Mouse (Mus musculus) embryonic facial prominence, embryonic 11.5 days (tissue): ENCODE measurements at regions not wholly inside any gene's neighbourhood (a gene's known extent, or its start where the extent isn't known, plus 50 kb on each side); places are given as distances from the start of the nearest gene placed in this dataset.

Source experiments
- ATAC-seq: fragments of 200-750 bp; cut with Nextera tagmentation; replicated peaks from 2 replicates; pipeline ENCODE4 v1.8.0; 2017; ENCODE audit warnings: low read depth; ENCODE audit not compliant: insufficient number of reproducible peaks, low FRiP score, low TSS enrichment
- DNase-seq: peaks from one replicate; pipeline ENCODE4 v3.0.0-alpha.2; 2015; ENCODE audit warnings: low spot score
- H3K27ac ChIP-seq: fragments of 300-500 bp; sonication (generic); replicated peaks from 2 replicates; pipeline ENCODE4 v1.5.1; 2014; ENCODE audit warnings: mild to moderate bottlenecking, low read depth, low read length, control low read depth
- H3K27me3 ChIP-seq: fragments of 300-500 bp; sonication (generic); 2 replicates; pipeline ENCODE4 v1.6.1; 2014; ENCODE audit warnings: mild to moderate bottlenecking, low read length, moderate library complexity, mixed read lengths; ENCODE audit not compliant: control insufficient read depth, insufficient read depth
- H3K36me3 ChIP-seq: fragments of 300-500 bp; sonication (generic); replicated peaks from 2 replicates; pipeline ENCODE4 v1.6.1; 2014; ENCODE audit warnings: low read depth, mild to moderate bottlenecking, low read length, moderate library complexity, mixed read lengths; ENCODE audit not compliant: control insufficient read depth, insufficient read depth
- H3K4me1 ChIP-seq: fragments of 300-500 bp; sonication (generic); 2 replicates; pipeline ENCODE4 v1.6.1; 2014; ENCODE audit warnings: low read length, mixed read lengths; ENCODE audit not compliant: control insufficient read depth, insufficient read depth
- H3K4me2 ChIP-seq: fragments of 300-500 bp; sonication (generic); 2 replicates; pipeline ENCODE4 v1.6.1; 2014; ENCODE audit warnings: low read depth, mild to moderate bottlenecking, control low read depth, low read length, moderate library complexity
- H3K4me3 ChIP-seq: fragments of 300-500 bp; sonication (generic); 2 replicates; pipeline ENCODE4 v1.5.1; 2014; ENCODE audit warnings: low read depth, low read length, control low read depth
- H3K9ac ChIP-seq: fragments of 300-500 bp; sonication (generic); replicated peaks from 2 replicates; pipeline ENCODE4 v1.6.1; 2014; ENCODE audit warnings: mild to moderate bottlenecking, control low read depth, low read length
- H3K9me3 ChIP-seq: fragments of 300-500 bp; sonication (generic); replicated peaks from 2 replicates; pipeline ENCODE4 v1.6.1; 2016; ENCODE audit warnings: mild to moderate bottlenecking, low read length, inconsistent platforms, mixed read lengths; ENCODE audit not compliant: control insufficient read depth
- WGBS: fragments of 180-500 bp; shearing (Covaris S2); extraction: QIAGEN DNeasy Blood & Tissue Kit; methylation state at CpG from one replicate; pipeline ENCODE4 v1.1.7; 2014; 5-methylcytosine and 5-hydroxymethylcytosine counted together

DNA sequence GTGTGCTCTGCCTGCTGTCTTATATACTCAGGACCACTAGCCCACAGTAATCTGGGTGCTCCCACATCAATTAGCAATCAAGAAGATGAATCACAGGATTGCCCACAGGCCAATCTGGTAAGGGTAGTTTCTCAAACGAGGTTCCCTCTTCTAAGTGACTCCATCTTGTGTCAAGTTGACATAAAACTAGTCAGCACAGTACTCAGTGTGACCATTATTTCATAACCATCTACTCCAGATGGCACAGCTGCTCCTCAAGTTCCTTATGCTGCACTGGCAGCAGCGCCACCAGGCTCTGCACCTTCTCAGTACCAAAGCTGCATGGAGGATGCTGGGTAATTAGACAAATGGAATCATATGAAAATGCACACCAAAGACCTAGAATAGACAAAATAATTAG is 175.6 kb upstream of the B3galt2 start:
- no peak overlapping the region for H3K27ac ChIP-seq
- no peaks in the 10 kb centered on the region for H3K27me3 ChIP-seq
- no peaks in the 10 kb centered on the region for H3K9me3 ChIP-seq
- ATAC-seq (no peak), DNase-seq (no peak)
- WGBS, result 70% methylated on average over 2 of the region's 2 CpGs
- no peak overlapping the region for H3K4me2 ChIP-seq
- H3K4me1 ChIP-seq, result no peaks in the 10 kb centered on the region
- no peaks in the 10 kb centered on the region for H3K36me3 ChIP-seq
- no peak overlapping the region for H3K9ac ChIP-seq
- no peak overlapping the region for H3K4me3 ChIP-seq

DNA sequence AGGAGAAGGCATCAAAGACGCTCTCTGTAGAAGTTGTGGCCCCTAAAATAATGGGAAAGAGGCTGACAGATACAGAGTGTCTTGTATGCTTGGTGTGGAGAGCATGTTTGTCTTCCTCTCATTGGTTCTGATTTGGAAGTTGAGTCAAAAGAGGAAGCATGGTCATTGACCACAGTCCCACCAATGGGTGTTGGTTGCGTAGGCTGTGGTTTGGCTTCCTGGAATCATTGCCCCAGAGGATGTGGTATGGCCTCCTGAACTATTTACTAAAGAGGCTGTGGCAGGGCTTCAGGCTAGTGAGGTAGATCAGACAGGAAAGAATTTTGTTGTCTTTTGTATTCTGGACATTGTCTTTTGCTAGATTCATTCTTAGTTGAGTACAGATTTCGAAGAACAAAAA is 174.4 kb upstream of the B3galt2 start:
- Histone ChIP-seq H3K9ac (no peak overlapping the region), H3K36me3 (no peaks in the 10 kb centered on the region), H3K4me3 (no peak overlapping the region), H3K4me1 (no peaks in the 10 kb centered on the region), H3K4me2 (no peak overlapping the region), H3K27me3 (no peaks in the 10 kb centered on the region), H3K9me3 (no peaks in the 10 kb centered on the region), H3K27ac (no peak overlapping the region)
- no peak for DNase-seq
- no peak for ATAC-seq
- WGBS, result 89% methylated on average over 3 of the region's 3 CpGs

- Histone ChIP-seq H3K4me1 (no peaks in the 10 kb centered on the region), H3K9me3 (no peaks in the 10 kb centered on the region), H3K4me2 (no peak overlapping the region), H3K27me3 (no peaks in the 10 kb centered on the region), H3K27ac (no peak overlapping the region), H3K36me3 (no peaks in the 10 kb centered on the region), H3K4me3 (no peak overlapping the region), H3K9ac (no peak overlapping the region)
- ATAC-seq (no peak), DNase-seq (no peak)
- WGBS, result 88% methylated on average over 2 of the region's 2 CpGs
These were observed 165.1 kb upstream of the B3galt2 start for GRCm38 (mm10) chr1:143475329-143475728.

GRCm38 (mm10) chr1:143483345-143483744 is 157.1 kb upstream of the B3galt2 start:
- 92% methylated on average over 4 of the region's 4 CpGs for WGBS
- DNase-seq, result no peak
- Histone ChIP-seq H3K9ac (no peak overlapping the region), H3K4me2 (no peak overlapping the region), H3K36me3 (no peaks in the 10 kb centered on the region), H3K4me1 (no peaks in the 10 kb centered on the region), H3K27me3 (no peaks in the 10 kb centered on the region), H3K27ac (no peak overlapping the region), H3K4me3 (no peak overlapping the region), H3K9me3 (no peaks in the 10 kb centered on the region)
- no peak for ATAC-seq

GRCm38 (mm10) chr1:143484936-143485335 is 155.5 kb upstream of the B3galt2 start:
- no peaks in the 10 kb centered on the region for H3K36me3 ChIP-seq
- no peaks in the 10 kb centered on the region for H3K4me1 ChIP-seq
- H3K27ac ChIP-seq, result no peak overlapping the region
- no peak overlapping the region for H3K4me3 ChIP-seq
- H3K9ac ChIP-seq, result no peak overlapping the region
- 93% methylated on average over 1 of the region's 1 CpGs for WGBS
- H3K27me3 ChIP-seq, result no peaks in the 10 kb centered on the region
- no peak for ATAC-seq
- no peaks in the 10 kb centered on the region for H3K9me3 ChIP-seq
- no peak overlapping the region for H3K4me2 ChIP-seq
- DNase-seq, result no peak

DNA sequence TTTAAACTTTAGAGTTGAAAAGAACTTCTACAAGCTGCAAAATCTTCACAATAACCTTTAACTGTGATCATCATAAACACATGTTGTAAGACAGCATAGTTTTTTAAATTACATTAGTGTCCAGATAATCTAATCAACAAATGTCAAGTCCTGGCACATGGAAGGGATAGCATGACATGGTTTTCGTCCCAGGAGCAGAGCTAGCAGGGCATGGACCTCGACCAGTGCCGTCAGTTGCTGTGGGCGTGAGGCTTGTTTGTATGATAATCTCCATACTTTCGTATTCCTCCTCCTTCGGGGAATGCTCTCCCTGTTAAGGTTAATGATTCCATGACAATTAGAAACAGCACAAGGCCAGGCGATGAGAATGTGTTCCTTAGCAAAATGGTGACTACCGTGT is 143.4 kb upstream of the B3galt2 start:
- Histone ChIP-seq H3K9ac (no peak overlapping the region), H3K36me3 (no peaks in the 10 kb centered on the region), H3K4me1 (no peaks in the 10 kb centered on the region), H3K27ac (no peak overlapping the region), H3K27me3 (no peaks in the 10 kb centered on the region), H3K9me3 (no peaks in the 10 kb centered on the region), H3K4me2 (no peak overlapping the region), H3K4me3 (no peak overlapping the region)
- ATAC-seq, result no peak
- no peak for DNase-seq
- WGBS, result 66% methylated on average over 8 of the region's 8 CpGs

- peak overlapping the region; percentile 35 for H3K27ac ChIP-seq
- no peaks in the 10 kb centered on the region for H3K9me3 ChIP-seq
- H3K4me1 ChIP-seq, result no peaks in the 10 kb centered on the region
- H3K4me3 ChIP-seq, result no peak overlapping the region
- H3K36me3 ChIP-seq, result no peaks in the 10 kb centered on the region
- H3K4me2 ChIP-seq, result no peak overlapping the region
- 37% methylated on average over 11 of the region's 11 CpGs for WGBS
- DNase-seq (peak; percentile 54), ATAC-seq (peak; percentile 81; the same call in 1 of the 2 replicates)
- H3K27me3 ChIP-seq, result no peaks in the 10 kb centered on the region
- H3K9ac ChIP-seq, result no peak overlapping the region
These were observed 136.9 kb upstream of the B3galt2 start for GRCm38 (mm10) chr1:143503436-143504065.

DNA sequence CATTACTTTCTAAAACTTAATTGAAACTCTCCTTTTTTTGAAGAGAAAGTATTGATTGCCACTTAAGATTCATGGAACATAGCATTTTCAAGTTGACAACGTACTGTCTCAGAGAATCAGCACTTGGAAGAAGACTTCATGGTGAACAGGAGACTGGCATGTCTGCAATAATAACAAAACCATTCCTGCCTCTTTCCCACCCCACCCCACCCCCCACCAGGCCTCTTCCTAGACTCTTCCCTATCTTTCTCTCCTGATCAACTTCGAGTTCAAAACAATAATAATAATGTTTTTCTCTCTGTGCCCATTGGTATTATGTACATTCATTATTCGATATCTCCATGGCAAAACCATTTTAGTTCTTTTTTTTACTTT is 136.4 kb upstream of the B3galt2 start:
- H3K9ac ChIP-seq, result no peak overlapping the region

More for the DNA sequence above, 136.4 kb upstream of the B3galt2 start:
- H3K36me3 ChIP-seq, result no peaks in the 10 kb centered on the region
- WGBS, result 76% methylated on average over 3 of the region's 3 CpGs
- H3K4me2 ChIP-seq, result no peak overlapping the region
- ATAC-seq (no peak), DNase-seq (no peak)
- no peaks in the 10 kb centered on the region for H3K27me3 ChIP-seq
- H3K4me3 ChIP-seq, result no peak overlapping the region
- H3K9me3 ChIP-seq, result no peaks in the 10 kb centered on the region
- no peaks in the 10 kb centered on the region for H3K4me1 ChIP-seq
- H3K27ac ChIP-seq, result no peak overlapping the region
